Mouse (Mus musculus) lung, embryonic 14.5 days (tissue): ENCODE measurements at regions not wholly inside any gene's neighbourhood (a gene's known extent, or its start where the extent isn't known, plus 50 kb on each side); places are given as distances from the start of the nearest gene placed in this dataset.

Experiments
- ATAC-seq: fragments of 200-750 bp; cut with Nextera tagmentation; 2 replicates; pipeline ENCODE4 v1.8.0; 2017; ENCODE audit warnings: mild to moderate bottlenecking, moderate TSS enrichment, moderate library complexity; ENCODE audit not compliant: insufficient read depth
- DNase-seq: peaks from one replicate; pipeline ENCODE4 v3.0.0-alpha.2; 2015
- H3K27ac ChIP-seq: fragments of 300-500 bp; sonication (generic); 2 replicates; pipeline ENCODE4 v1.5.1; 2014; ENCODE audit warnings: low read depth, mild to moderate bottlenecking, moderate library complexity
- H3K27me3 ChIP-seq: fragments of 300-500 bp; sonication (generic); 2 replicates; pipeline ENCODE4 v1.6.1; 2014; ENCODE audit warnings: low read length, control low read depth; ENCODE audit not compliant: insufficient read depth
- H3K36me3 ChIP-seq: fragments of 300-500 bp; sonication (generic); 2 replicates; pipeline ENCODE4 v1.6.1; 2014; ENCODE audit warnings: control low read depth; ENCODE audit not compliant: insufficient read depth
- H3K4me1 ChIP-seq: fragments of 300-500 bp; sonication (generic); 2 replicates; pipeline ENCODE4 v1.6.1; 2014; ENCODE audit warnings: antibody characterized with exemption, control low read depth; ENCODE audit not compliant: insufficient read depth
- H3K4me2 ChIP-seq: fragments of 300-500 bp; sonication (generic); 2 replicates; pipeline ENCODE4 v1.6.1; 2014; ENCODE audit warnings: mild to moderate bottlenecking
- H3K4me3 ChIP-seq: fragments of 300-500 bp; sonication (generic); 2 replicates; pipeline ENCODE4 v1.5.1; 2014; ENCODE audit warnings: low read depth, low read length
- H3K9ac ChIP-seq: fragments of 300-500 bp; sonication (generic); 2 replicates; pipeline ENCODE4 v1.6.1; 2014
- H3K9me3 ChIP-seq: fragments of 300-500 bp; sonication (generic); 2 replicates; pipeline ENCODE4 v1.6.1; 2016; ENCODE audit warnings: low read depth, low read length, control low read depth
- CTCF ChIP-seq: IDR thresholded peaks from 2 replicates; pipeline ENCODE4 v1.5.1; 2016; ENCODE audit warnings: antibody characterized with exemption, low read depth
- WGBS: fragments of 180-500 bp; shearing (Covaris S2); extraction: QIAGEN DNeasy Blood & Tissue Kit; methylation state at CpG from one replicate; pipeline ENCODE4 v1.1.7; 2014; 5-methylcytosine and 5-hydroxymethylcytosine counted together

DNA sequence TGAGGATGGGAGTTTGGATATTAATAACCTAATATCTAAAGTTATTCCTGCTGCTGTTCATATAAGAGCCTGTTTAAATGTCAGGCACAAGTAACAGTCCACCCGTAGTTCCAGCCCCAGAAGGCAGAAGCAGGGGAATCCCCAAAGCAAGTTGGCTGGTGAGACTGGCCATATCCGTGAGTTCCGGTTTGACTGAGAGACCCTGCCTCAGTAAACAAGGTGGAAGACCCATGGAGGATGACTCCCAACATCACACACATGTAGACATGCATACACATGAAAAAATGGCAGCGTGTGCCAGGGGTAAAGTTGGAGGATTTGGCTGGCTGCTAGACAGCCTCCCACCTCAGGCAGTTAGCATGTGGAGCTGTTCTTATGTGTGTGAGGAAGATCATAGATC is 117.1 kb downstream of the 1810010D01Rik start:
- H3K4me3 ChIP-seq = no peak overlapping the region

DNA sequence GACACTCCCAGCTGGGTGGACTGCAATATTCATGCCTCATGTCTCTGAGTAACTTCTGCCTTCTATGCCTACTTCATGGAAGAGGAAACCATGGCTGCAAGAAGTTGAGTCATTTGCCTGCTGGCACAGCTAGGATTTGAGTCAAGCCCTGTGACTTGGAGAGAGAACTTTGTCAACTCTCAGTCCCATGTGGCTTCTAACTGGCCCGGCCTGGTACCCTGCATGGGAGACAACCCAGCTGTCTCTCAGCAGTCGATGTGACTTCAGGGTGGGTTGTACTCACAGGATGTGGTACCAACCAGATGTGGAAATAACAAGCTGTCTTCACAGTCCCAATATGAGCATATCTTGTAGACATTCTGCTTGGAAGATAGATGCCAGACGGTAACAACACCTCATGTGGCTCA is 118.6 kb downstream of the 1810010D01Rik start:
- Histone ChIP-seq H3K9me3 (no peaks in the 10 kb centered on the region), H3K9ac (no peak overlapping the region), H3K4me2 (no peak overlapping the region), H3K27me3 (no peaks in the 10 kb centered on the region), H3K27ac (no peak overlapping the region), H3K4me3 (no peak overlapping the region), H3K36me3 (no peaks in the 10 kb centered on the region), H3K4me1 (peaks cover 3% of the 10 kb centered on the region; the same call in 1 of the 2 replicates)
- WGBS = 56% methylated on average over 3 of the region's 3 CpGs
- ATAC-seq (no peak), DNase-seq (no peak)
- TF ChIP-seq CTCF = no peak

More for the DNA sequence above, 117.1 kb downstream of the 1810010D01Rik start:
- WGBS = 65% methylated on average over 4 of the region's 4 CpGs
- no peaks in the 10 kb centered on the region for H3K36me3 ChIP-seq
- peaks cover 3% of the 10 kb centered on the region; the same call in 1 of the 2 replicates for H3K4me1 ChIP-seq
- no peak overlapping the region for H3K9ac ChIP-seq
- H3K27me3 ChIP-seq = no peaks in the 10 kb centered on the region
- H3K4me2 ChIP-seq = no peak overlapping the region
- no peak for TF ChIP-seq CTCF
- no peaks in the 10 kb centered on the region for H3K9me3 ChIP-seq
- DNase-seq (no peak), ATAC-seq (no peak)
- H3K27ac ChIP-seq = no peak overlapping the region

DNA sequence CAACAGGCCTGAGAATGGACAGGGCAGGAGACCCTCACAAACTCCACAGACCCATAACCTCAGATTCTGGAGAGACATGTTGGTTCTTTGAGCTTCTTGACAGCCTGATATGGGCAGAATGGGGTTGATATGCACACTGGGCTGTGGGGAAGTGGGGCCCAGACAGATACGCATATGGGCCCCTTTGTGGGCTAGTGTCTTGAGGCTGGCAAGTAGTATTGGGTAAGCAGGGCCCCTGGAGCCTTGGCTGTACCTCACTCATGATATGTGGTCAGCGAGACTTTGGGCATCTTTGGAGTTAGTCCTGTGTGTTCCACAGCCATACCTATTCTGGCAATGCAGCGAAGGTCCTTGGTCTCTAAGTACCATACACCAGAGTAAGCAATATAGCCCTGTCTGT is 119.3 kb downstream of the 1810010D01Rik start:
- ATAC-seq = no peak
- TF ChIP-seq CTCF = no peak
- 85% methylated on average over 3 of the region's 3 CpGs for WGBS
- no peaks in the 10 kb centered on the region for H3K36me3 ChIP-seq
- no peak overlapping the region for H3K4me2 ChIP-seq
- no peak overlapping the region for H3K4me3 ChIP-seq
- no peak overlapping the region for H3K9ac ChIP-seq
- no peak overlapping the region for H3K27ac ChIP-seq
- no peaks in the 10 kb centered on the region for H3K27me3 ChIP-seq
- H3K4me1 ChIP-seq = no peaks in the 10 kb centered on the region
- DNase-seq = no peak
- H3K9me3 ChIP-seq = no peaks in the 10 kb centered on the region

DNA sequence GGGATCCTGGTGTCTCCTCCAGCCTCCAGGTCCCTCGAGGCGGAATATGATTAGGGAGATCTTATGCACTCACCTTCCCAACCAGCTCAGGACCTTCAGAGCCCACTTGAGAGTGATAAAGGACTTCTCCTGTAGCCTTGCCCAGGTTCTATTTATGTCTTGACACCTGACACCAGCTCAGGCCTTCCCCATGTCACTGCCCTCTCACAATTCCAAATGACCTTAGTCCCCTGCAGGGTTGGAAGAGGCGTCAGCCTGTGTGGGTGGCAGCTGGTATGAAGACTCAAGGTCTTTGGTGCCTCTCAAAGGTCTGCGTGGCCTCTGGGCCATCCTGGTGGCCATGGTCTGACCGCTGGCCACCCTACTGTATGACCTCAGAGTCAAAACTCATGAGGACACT is 120.1 kb downstream of the 1810010D01Rik start:
- no peak for TF ChIP-seq CTCF
- no peak overlapping the region for H3K4me2 ChIP-seq
- ATAC-seq (no peak), DNase-seq (no peak)
- H3K27me3 ChIP-seq = no peaks in the 10 kb centered on the region
- 72% methylated on average over 5 of the region's 5 CpGs for WGBS
- no peak overlapping the region for H3K4me3 ChIP-seq
- no peaks in the 10 kb centered on the region for H3K4me1 ChIP-seq
- no peaks in the 10 kb centered on the region for H3K36me3 ChIP-seq
- no peak overlapping the region for H3K27ac ChIP-seq
- H3K9ac ChIP-seq = no peak overlapping the region
- H3K9me3 ChIP-seq = no peaks in the 10 kb centered on the region

DNA sequence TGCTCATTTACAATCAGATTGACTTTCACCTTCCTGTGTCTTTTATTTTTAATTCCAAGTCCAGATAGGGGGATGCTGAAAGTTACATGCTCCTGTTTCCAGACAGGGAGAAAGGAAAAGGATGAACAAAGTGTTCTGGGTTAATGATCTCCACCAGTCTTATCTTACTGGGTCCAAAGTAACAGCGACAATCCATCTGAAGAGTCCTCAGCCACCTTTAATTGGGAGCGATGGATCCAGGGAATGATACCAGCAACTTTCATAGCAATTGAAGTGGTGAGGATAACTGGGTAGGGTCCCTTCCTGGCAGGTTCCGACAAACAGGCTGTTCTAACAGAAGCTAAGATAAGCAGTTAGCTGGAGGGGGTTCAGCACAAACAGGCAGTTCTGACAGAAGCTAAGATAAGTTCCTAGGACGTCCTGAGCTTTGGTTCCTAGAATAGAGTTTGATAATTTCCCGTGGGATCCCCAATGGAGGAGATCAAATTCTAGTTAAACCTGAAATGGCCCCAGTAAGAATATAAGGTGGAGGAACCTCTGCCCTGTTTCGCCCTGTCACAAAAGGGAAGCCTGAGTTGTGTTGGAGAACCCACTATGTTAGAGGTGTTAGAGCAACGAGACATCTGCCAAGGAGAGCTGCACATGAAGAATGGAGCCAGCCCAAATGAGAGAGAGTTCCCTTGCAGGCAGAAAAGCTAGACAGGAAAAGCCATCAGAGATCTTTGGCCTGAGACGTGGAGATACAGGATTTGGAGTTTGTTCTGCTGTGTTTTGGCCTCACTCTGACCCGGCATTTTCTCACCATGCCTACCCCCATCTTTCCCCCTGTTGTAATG is 124.8 kb downstream of the 1810010D01Rik start:
- no peaks in the 10 kb centered on the region for H3K27me3 ChIP-seq
- no peaks in the 10 kb centered on the region for H3K36me3 ChIP-seq
- 46% methylated on average over 9 of the region's 9 CpGs for WGBS
- no peak overlapping the region for H3K4me3 ChIP-seq
- H3K4me2 ChIP-seq = no peak overlapping the region
- ATAC-seq (no peak), DNase-seq (no peak)
- H3K4me1 ChIP-seq = no peaks in the 10 kb centered on the region; the same call in 1 of the 2 replicates
- TF ChIP-seq CTCF = no peak
- no peak overlapping the region for H3K27ac ChIP-seq
- no peaks in the 10 kb centered on the region for H3K9me3 ChIP-seq
- H3K9ac ChIP-seq = no peak overlapping the region

DNA sequence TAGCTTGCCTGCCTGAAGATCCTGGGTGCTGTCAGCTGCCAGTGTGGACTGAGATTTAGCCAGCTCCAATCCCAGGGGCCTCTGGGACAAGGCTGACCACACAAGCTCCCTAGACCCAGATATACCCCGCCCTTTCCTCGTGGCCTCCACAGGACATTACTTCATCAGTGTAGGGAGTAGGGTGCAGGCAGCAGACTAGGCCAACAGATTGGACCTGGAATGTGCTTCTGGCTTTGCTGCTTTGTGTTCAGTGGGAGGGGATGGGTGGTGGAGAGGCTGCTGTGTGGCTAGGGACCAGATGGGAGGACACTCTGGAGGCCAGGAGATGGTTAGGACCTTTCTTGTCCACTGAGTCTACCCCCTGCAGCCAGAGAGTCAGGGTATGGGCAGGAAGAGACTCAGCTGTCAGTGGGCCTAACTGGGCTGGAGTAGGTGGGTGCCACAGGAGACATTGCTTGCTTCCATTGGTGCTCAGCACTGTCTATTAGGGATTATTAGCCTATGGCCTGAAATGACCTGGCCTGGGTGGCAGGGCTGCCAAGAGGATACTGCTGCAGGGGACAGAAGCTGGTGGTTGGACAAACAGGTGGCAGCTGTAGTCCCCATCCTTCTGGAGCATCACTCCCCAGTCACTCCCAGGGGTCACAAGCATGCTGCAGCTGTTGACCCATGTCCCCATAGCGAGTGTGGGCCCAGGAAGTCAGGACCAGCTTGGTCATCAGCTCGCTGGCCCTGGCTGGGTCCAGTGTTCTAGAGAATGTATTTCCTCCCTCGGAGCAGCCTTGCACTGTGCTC is 132.5 kb upstream of the Ccnd1 start:
- no peak overlapping the region for H3K4me2 ChIP-seq
- no peaks in the 10 kb centered on the region for H3K27me3 ChIP-seq
- ATAC-seq (no peak), DNase-seq (no peak)
- WGBS = 69% methylated on average over 5 of the region's 5 CpGs
- H3K27ac ChIP-seq = no peak overlapping the region
- H3K36me3 ChIP-seq = no peaks in the 10 kb centered on the region
- no peaks in the 10 kb centered on the region for H3K9me3 ChIP-seq
- H3K4me1 ChIP-seq = no peaks in the 10 kb centered on the region
- H3K4me3 ChIP-seq = no peak overlapping the region
- no peak overlapping the region for H3K9ac ChIP-seq
- no peak for TF ChIP-seq CTCF

DNA sequence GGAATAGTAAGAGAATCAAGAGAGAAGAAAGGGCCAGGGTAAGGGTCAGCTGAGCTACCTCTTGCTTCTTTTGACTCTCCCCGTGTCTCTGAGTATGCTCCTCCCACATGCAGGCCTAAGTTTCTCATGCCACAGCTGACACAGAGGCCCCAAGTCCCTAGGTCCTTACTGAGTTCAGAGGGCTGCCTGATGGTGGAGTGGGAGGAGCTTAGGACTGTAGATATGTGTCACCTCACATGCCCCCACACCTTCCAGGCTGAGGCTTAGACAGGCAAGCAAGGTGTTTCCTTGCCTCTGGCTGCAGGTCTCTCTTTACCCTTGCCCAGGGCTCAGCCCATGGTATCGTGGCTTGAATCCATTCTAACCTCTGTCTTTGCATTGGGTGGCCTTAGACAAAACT is 131.8 kb upstream of the Ccnd1 start:
- ATAC-seq = no peak
- no peaks in the 10 kb centered on the region for H3K9me3 ChIP-seq
- no peaks in the 10 kb centered on the region for H3K36me3 ChIP-seq
- TF ChIP-seq CTCF = no peak
- H3K9ac ChIP-seq = no peak overlapping the region
- 45% methylated on average over 2 of the region's 2 CpGs for WGBS
- no peak overlapping the region for H3K4me2 ChIP-seq
- no peaks in the 10 kb centered on the region for H3K4me1 ChIP-seq
- no peak overlapping the region for H3K27ac ChIP-seq
- no peak overlapping the region for H3K4me3 ChIP-seq
- no peaks in the 10 kb centered on the region for H3K27me3 ChIP-seq
- no peak for DNase-seq
